Mouse (Mus musculus): Measurements from ENCODE around the gene Polq.
"Not testable (repeated sequence)": the region's sequence is repeated elsewhere in the genome, so short reads cannot be mapped to it uniquely, and the experiment has no call there.

Polq gene

GRCm38 (mm10) chr16:37108763-37109162 lies 97.2 kb downstream of the Polq start:
- no peak for DNase-seq (ENCODE audit: low read depth)

GRCm38 (mm10) chr16:37109285-37109684 lies 97.7 kb downstream of the Polq start:
- peak; percentile 89 for DNase-seq (ENCODE audit: low read depth)

DNA sequence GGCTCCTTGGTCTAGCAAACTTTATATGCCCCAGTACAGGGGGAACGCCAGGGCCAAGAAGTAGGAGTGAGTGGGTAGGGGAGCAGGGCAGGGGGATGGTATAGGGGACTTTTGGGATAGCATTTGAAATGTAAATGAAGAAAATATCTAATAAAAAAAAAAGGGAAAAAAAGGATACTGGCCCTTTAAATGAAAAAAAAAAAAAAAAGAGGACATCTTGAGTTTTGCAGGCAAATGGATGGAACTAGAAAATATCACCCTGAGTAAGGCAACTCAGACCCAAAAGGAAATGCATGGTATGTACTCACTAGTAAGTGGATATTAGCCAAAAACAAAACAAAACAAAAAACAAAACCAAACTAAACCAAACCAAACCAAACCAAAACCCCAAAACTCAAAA lies 113.6 kb downstream of the Polq start:
- not testable (repeated sequence) for DNase-seq (ENCODE audit: low read depth)
